ENCODE assay signal across 25 mouse cellular contexts in the genomic region with DNA sequence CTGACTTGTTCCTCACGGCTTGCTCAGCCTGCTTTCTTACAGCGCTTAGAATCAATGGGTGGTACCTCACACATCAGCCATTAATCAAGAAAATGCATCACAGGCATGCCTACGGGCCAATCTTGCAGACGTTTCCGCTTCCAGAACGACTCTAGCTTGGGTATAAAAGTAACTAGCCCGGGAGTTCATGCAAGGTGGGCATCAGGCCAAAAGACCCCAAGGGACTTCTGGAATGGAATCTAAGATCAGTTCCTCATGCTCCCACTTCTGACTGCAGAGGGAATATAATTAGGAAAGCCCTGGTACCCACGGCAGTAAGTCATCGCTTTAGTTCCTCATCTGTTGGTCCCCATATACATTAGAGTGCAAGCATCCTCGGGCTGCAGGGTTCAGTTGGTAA. TPM values are rescaled to one million over a fixed set of nuclear protein-coding genes. Genes with fewer than 3 reads are reported as not detected.
DNase-seq lines count a peak whose midpoint lies in the region; ATAC-seq and TF ChIP-seq lines count a peak whose summit lies in the region.
"Had no signal": no experiment of that assay in that cellular context is flagged by ENCODE, and none has a peak within 500 bp of the region (broad histone marks: within the 10 kb centered on the region; RNA-seq: fewer than 3 reads in every experiment).

No protein-coding gene starts in this region.

- no peak overlapping the region for H3K4me3 ChIP-seq in hindbrain, postnatal 0 days (ENCODE audit: low read length)
- no peak overlapping the region for H3K4me3 ChIP-seq in hindbrain, embryonic 10.5 days
- H3K4me3 ChIP-seq in lung, embryonic 14.5 days (ENCODE audit: low read depth, low read length), result no peak overlapping the region
- H3K4me3 ChIP-seq in intestine, embryonic 16.5 days (ENCODE audit: low read length), result no peak overlapping the region
- H3K4me3 ChIP-seq: heart, embryonic 13.5 days; hindbrain, embryonic 15.5 days; midbrain, embryonic 10.5 days had no signal

- no peak overlapping the region for H3K27ac ChIP-seq in hindbrain, postnatal 0 days
- H3K27ac ChIP-seq in hindbrain, embryonic 10.5 days, result no peak overlapping the region
- H3K27ac ChIP-seq in lung, embryonic 14.5 days (ENCODE audit: low read depth), result peak overlapping the region; percentile 63
- peak overlapping the region; percentile 46 for H3K27ac ChIP-seq in intestine, embryonic 16.5 days (ENCODE audit: low read length)
- H3K27ac ChIP-seq: heart, embryonic 13.5 days; hindbrain, embryonic 15.5 days; macrophage; midbrain, embryonic 10.5 days had no signal

- TF ChIP-seq CTCF in hindbrain, postnatal 0 days (IDR thresholded peaks at IDR 0.05; ENCODE audit: low read depth), result no peak
- no peak for TF ChIP-seq CTCF in lung, embryonic 14.5 days (IDR thresholded peaks at IDR 0.05; ENCODE audit: low read depth)
- no peak for TF ChIP-seq CTCF in brain, embryonic 14.5 days (IDR thresholded peaks at IDR 0.05; ENCODE audit: borderline replicate concordance, extremely low read depth, insufficient read depth, insufficient read length)

- no peak for TF ChIP-seq POLR2A in brain, embryonic 14.5 days (IDR thresholded peaks at IDR 0.05; ENCODE audit: borderline replicate concordance, extremely low read depth, insufficient read depth, insufficient read length, poor library complexity, severe bottlenecking)

- H3K4me2 ChIP-seq in hindbrain, postnatal 0 days (ENCODE audit: low read depth, low read length), result no peak overlapping the region
- no peak overlapping the region for H3K4me2 ChIP-seq in lung, embryonic 14.5 days
- H3K4me2 ChIP-seq in intestine, embryonic 16.5 days (ENCODE audit: low read depth, low read length), result no peak overlapping the region
- H3K4me2 ChIP-seq: heart, embryonic 13.5 days; hindbrain, embryonic 15.5 days had no signal

- peak; percentile 32 for DNase-seq in hindbrain, postnatal 0 days (ENCODE audit: low spot score)
- no peak for DNase-seq in hindbrain, embryonic 10.5 days (ENCODE audit: low spot score)
- peak; percentile 74 for DNase-seq in lung, embryonic 14.5 days
- DNase-seq in lung, postnatal 36 days, result no peak
- peak; percentile 40 for DNase-seq in brain, embryonic 14.5 days (ENCODE audit: low read depth)
- no peak for DNase-seq in adrenal gland, postnatal 36 days
- DNase-seq: cerebellum, adult 9-11 months; embryo, embryonic 11 days; heart, adult 11 months; thymus, adult 2 months had no signal

- no peaks in the 10 kb centered on the region for H3K27me3 ChIP-seq in hindbrain, postnatal 0 days (ENCODE audit: insufficient read depth, low read length)
- no peaks in the 10 kb centered on the region for H3K27me3 ChIP-seq in hindbrain, embryonic 10.5 days (ENCODE audit: insufficient read depth, poor library complexity, severe bottlenecking)
- no peaks in the 10 kb centered on the region for H3K27me3 ChIP-seq in lung, embryonic 14.5 days (ENCODE audit: insufficient read depth, low read length)
- H3K27me3 ChIP-seq in intestine, embryonic 16.5 days (replicated peaks; ENCODE audit: control insufficient read depth, insufficient read depth, low read length), result no peaks in the 10 kb centered on the region
- H3K27me3 ChIP-seq: hindbrain, embryonic 15.5 days had no signal

- 40% methylated on average over 10 of the region's 10 CpGs for WGBS in hindbrain, postnatal 0 days
- WGBS in hindbrain, embryonic 10.5 days, result 86% methylated on average over 10 of the region's 10 CpGs
- WGBS in lung, embryonic 14.5 days, result 39% methylated on average over 10 of the region's 10 CpGs
- 52% methylated on average over 10 of the region's 10 CpGs for WGBS in intestine, embryonic 16.5 days

- H3K36me3 ChIP-seq in hindbrain, postnatal 0 days (ENCODE audit: insufficient read depth, low read length), result no peaks in the 10 kb centered on the region
- no peaks in the 10 kb centered on the region for H3K36me3 ChIP-seq in hindbrain, embryonic 10.5 days
- H3K36me3 ChIP-seq in lung, embryonic 14.5 days (ENCODE audit: insufficient read depth), result no peaks in the 10 kb centered on the region
- H3K36me3 ChIP-seq in intestine, embryonic 16.5 days (ENCODE audit: control insufficient read depth, insufficient read depth, low read length), result no peaks in the 10 kb centered on the region
- H3K36me3 ChIP-seq: heart, embryonic 13.5 days; hindbrain, embryonic 15.5 days; midbrain, embryonic 10.5 days had no signal

- no peaks in the 10 kb centered on the region for H3K9me3 ChIP-seq in hindbrain, postnatal 0 days (ENCODE audit: low read length)
- H3K9me3 ChIP-seq in hindbrain, embryonic 10.5 days, result 0 out of 2 replicates have a peak, but pooled peaks cover 3% of the 10 kb centered on the region
- H3K9me3 ChIP-seq in lung, embryonic 14.5 days (ENCODE audit: low read depth, low read length), result no peaks in the 10 kb centered on the region
- H3K9me3 ChIP-seq in intestine, embryonic 16.5 days (ENCODE audit: control insufficient read depth, low read length), result no peaks in the 10 kb centered on the region
- H3K9me3 ChIP-seq: hindbrain, embryonic 15.5 days; midbrain, embryonic 10.5 days had no signal

- no peak overlapping the region for H3K9ac ChIP-seq in hindbrain, postnatal 0 days (replicated peaks; ENCODE audit: low read length)
- H3K9ac ChIP-seq in lung, embryonic 14.5 days, result no peak overlapping the region
- H3K9ac ChIP-seq in intestine, embryonic 16.5 days (ENCODE audit: low read depth, low read length), result no peak overlapping the region
- H3K9ac ChIP-seq: heart, embryonic 13.5 days; hindbrain, embryonic 15.5 days had no signal

- ATAC-seq in hindbrain, postnatal 0 days, result no peak
- ATAC-seq in lung, embryonic 14.5 days (ENCODE audit: insufficient read depth), result no peak
- ATAC-seq in intestine, embryonic 16.5 days, result no peak

- H3K4me1 ChIP-seq in hindbrain, postnatal 0 days (ENCODE audit: insufficient read depth, low read length), result 0 out of 2 replicates have a peak, but pooled peaks cover 17% of the 10 kb centered on the region
- H3K4me1 ChIP-seq in hindbrain, embryonic 10.5 days (replicated peaks), result peaks cover 5% of the 10 kb centered on the region; the same call in 1 of the 2 replicates
- peaks cover 15% of the 10 kb centered on the region for H3K4me1 ChIP-seq in lung, embryonic 14.5 days (ENCODE audit: insufficient read depth)
- H3K4me1 ChIP-seq in intestine, embryonic 16.5 days (ENCODE audit: control insufficient read depth, insufficient read depth, low read length), result peaks cover 11% of the 10 kb centered on the region; the same call in 1 of the 2 replicates

RNA-seq across cellular contexts. Expression of gene Hmgb4, which starts 9.4 kb away (rescaled TPM):
- not detected in 2 replicates for total RNA-seq in hindbrain, postnatal 0 days (2014; rRNA removed)
- not detected in 2 replicates for polyA plus RNA-seq in hindbrain, postnatal 0 days (2015; fragmentation: Nextera tagmentation; extraction: Ambion mirVana)
- not detected in 2 replicates for polyA plus RNA-seq in hindbrain, embryonic 10.5 days (2016; fragmentation: Nextera tagmentation; extraction: Ambion mirVana)
- not detected in 2 replicates for polyA plus RNA-seq in lung, embryonic 14.5 days (2014; fragmentation: Nextera tagmentation; extraction: Ambion mirVana)
- polyA plus RNA-seq in brain, embryonic 14.5 days (2012; rRNA removed), result not detected in 2 replicates
- not detected in 2 replicates for polyA plus RNA-seq in intestine, embryonic 16.5 days (2015; fragmentation: Nextera tagmentation; extraction: Ambion mirVana)
- total RNA-seq in adrenal gland, postnatal 36 days (2021), result not detected
- total RNA-seq: adrenal gland, adult 18-20 months; gastrocnemius, adult 8-10 months; heart, postnatal 25 days; layer of hippocampus, postnatal 10 days; liver, adult 2 months had no signal
- polyA plus RNA-seq: C2C12; forebrain, embryonic 11.5 days; heart, embryonic 13.5 days; hindbrain, embryonic 15.5 days; kidney, adult 2 months; large intestine, adult 2 months; liver, adult 2 months; macrophage; midbrain, embryonic 10.5 days; stomach, embryonic 16.5 days; thymus, adult 2 months had no signal

Comparison
In these comparisons a context has a peak if more than half of its experiments do, and no peak if none do; other contexts are left out.
1. DNase-seq: peak in hindbrain, postnatal 0 days (single experiment), lung, embryonic 14.5 days (single experiment) and brain, embryonic 14.5 days (single experiment); none in hindbrain, embryonic 10.5 days (single experiment), lung, postnatal 36 days (single experiment) and adrenal gland, postnatal 36 days (0 of 2).
2. H3K27ac ChIP-seq: peak in lung, embryonic 14.5 days (single experiment) and intestine, embryonic 16.5 days (single experiment); none in hindbrain, postnatal 0 days (single experiment) and hindbrain, embryonic 10.5 days (single experiment).